Mouse (Mus musculus): ENCODE measurements around the gene Tshz3. TPM values are rescaled to one million over a fixed set of nuclear protein-coding genes. Genes with fewer than 3 reads are reported as not detected.
A peak's percentile ranks its signal among the peaks of the same experiment; 100 is the strongest.

The Tshz3 gene
- 8.8 and 10.5 TPM in 2 replicates for polyA plus RNA-seq (2016; fragmentation: Nextera tagmentation; extraction: Ambion mirVana)

- H3K27me3 ChIP-seq = peaks cover 27% of the 10 kb centered on the region
- WGBS = under 1% methylated on average over 53 of the region's 88 CpGs
- peak within 1 kb of the TSS; percentile 74 for H3K9ac ChIP-seq
- H3K36me3 ChIP-seq = no peaks in the 10 kb centered on the region
- H3K9me3 ChIP-seq = no peaks in the 10 kb centered on the region
- peak within 1 kb of the TSS; percentile 79 for H3K27ac ChIP-seq
- ATAC-seq (ENCODE audit: insufficient number of reproducible peaks, insufficient read depth, low FRiP score, low TSS enrichment) = peak; percentile 44
- H3K4me3 ChIP-seq = peak within 1 kb of the TSS; percentile 75
- H3K4me2 ChIP-seq (replicated peaks) = peak within 1 kb of the TSS; percentile 99
- H3K4me1 ChIP-seq = peaks cover 10% of the 10 kb centered on the region; the same call in 1 of the 2 replicates
Measured at GRCm38 (mm10) chr7:36697856-36698588, at the start of gene Tshz3. Gene Tshz3, plus strand, starts transcription at chr7:36698118.

- H3K36me3 ChIP-seq = no peaks in the 10 kb centered on the region
- H3K27ac ChIP-seq = no peak overlapping the region
- peaks cover 4% of the 10 kb centered on the region; the same call in 1 of the 2 replicates for H3K4me1 ChIP-seq
- WGBS = 94% methylated on average over 4 of the region's 4 CpGs
- 0 out of 2 replicates have a peak, but pooled peaks cover 5% of the 10 kb centered on the region for H3K9me3 ChIP-seq
- no peak overlapping the region for H3K4me3 ChIP-seq
- H3K4me2 ChIP-seq (replicated peaks) = no peak overlapping the region
- no peaks in the 10 kb centered on the region; the same call in 1 of the 2 replicates for H3K27me3 ChIP-seq
- no peak for ATAC-seq (ENCODE audit: insufficient number of reproducible peaks, insufficient read depth, low FRiP score, low TSS enrichment)
- H3K9ac ChIP-seq = no peak overlapping the region
Measured at GRCm38 (mm10) chr7:36655931-36656330, 42.0 kb upstream of the Tshz3 start.

GRCm38 (mm10) chr7:36656401-36656800, 41.5 kb upstream of the Tshz3 start:
- no peak for ATAC-seq (ENCODE audit: insufficient number of reproducible peaks, insufficient read depth, low FRiP score, low TSS enrichment)
- H3K4me2 ChIP-seq (replicated peaks) = no peak overlapping the region
- H3K9ac ChIP-seq = no peak overlapping the region
- 0 out of 2 replicates have a peak, but pooled peaks cover 5% of the 10 kb centered on the region for H3K9me3 ChIP-seq
- no peak overlapping the region for H3K4me3 ChIP-seq
- no peak overlapping the region for H3K27ac ChIP-seq
- peaks cover 4% of the 10 kb centered on the region; the same call in 1 of the 2 replicates for H3K4me1 ChIP-seq
- no peaks in the 10 kb centered on the region; the same call in 1 of the 2 replicates for H3K27me3 ChIP-seq
- H3K36me3 ChIP-seq = no peaks in the 10 kb centered on the region

DNA sequence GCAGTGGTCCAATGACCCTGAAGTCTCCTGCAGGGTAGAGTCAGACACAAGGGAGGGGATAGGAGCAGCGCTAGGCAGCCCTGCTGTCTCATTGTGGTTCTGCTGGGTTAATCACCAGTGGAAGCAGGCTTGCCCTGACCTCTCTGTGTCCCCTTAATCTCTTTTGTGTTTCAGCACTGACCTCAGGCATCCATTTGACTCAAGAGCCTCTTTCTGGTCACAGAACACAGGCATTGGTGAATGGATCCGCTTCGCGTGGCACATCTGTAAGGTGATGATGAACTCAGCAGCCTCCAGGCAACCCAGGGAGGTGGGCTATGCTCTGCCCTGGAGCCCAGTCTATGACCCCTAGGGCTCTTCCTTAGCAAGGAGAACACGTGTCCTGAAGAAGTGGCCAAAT, 39.6 kb upstream of the Tshz3 start:
- no peak overlapping the region for H3K9ac ChIP-seq
- WGBS = 37% methylated on average over 5 of the region's 5 CpGs
- peaks cover 4% of the 10 kb centered on the region; the same call in 1 of the 2 replicates for H3K4me1 ChIP-seq
- ATAC-seq (ENCODE audit: insufficient number of reproducible peaks, insufficient read depth, low FRiP score, low TSS enrichment) = no peak
- no peak overlapping the region for H3K27ac ChIP-seq
- no peak overlapping the region for H3K4me3 ChIP-seq
- H3K4me2 ChIP-seq (replicated peaks) = no peak overlapping the region
- no peaks in the 10 kb centered on the region for H3K9me3 ChIP-seq
- no peaks in the 10 kb centered on the region for H3K36me3 ChIP-seq
- no peaks in the 10 kb centered on the region; the same call in 1 of the 2 replicates for H3K27me3 ChIP-seq

GRCm38 (mm10) chr7:36659265-36659664, 38.7 kb upstream of the Tshz3 start:
- Histone ChIP-seq H3K4me3 (no peak overlapping the region), H3K27me3 (no peaks in the 10 kb centered on the region; the same call in 1 of the 2 replicates), H3K9me3 (no peaks in the 10 kb centered on the region), H3K27ac (no peak overlapping the region), H3K9ac (no peak overlapping the region), H3K4me2 (replicated peaks) (no peak overlapping the region), H3K4me1 (peaks cover 4% of the 10 kb centered on the region; the same call in 1 of the 2 replicates), H3K36me3 (no peaks in the 10 kb centered on the region)
- WGBS = 89% methylated on average over 7 of the region's 7 CpGs
- ATAC-seq (ENCODE audit: insufficient number of reproducible peaks, insufficient read depth, low FRiP score, low TSS enrichment) = no peak

GRCm38 (mm10) chr7:36660654-36661053, 37.3 kb upstream of the Tshz3 start:
- Histone ChIP-seq H3K9me3 (no peaks in the 10 kb centered on the region), H3K36me3 (no peaks in the 10 kb centered on the region), H3K4me1 (peaks cover 4% of the 10 kb centered on the region; the same call in 1 of the 2 replicates), H3K27ac (no peak overlapping the region), H3K27me3 (no peaks in the 10 kb centered on the region; the same call in 1 of the 2 replicates), H3K9ac (no peak overlapping the region), H3K4me3 (no peak overlapping the region), H3K4me2 (replicated peaks) (no peak overlapping the region)
- ATAC-seq (ENCODE audit: insufficient number of reproducible peaks, insufficient read depth, low FRiP score, low TSS enrichment) = no peak
- 70% methylated on average over 9 of the region's 9 CpGs for WGBS

- no peak overlapping the region for H3K4me3 ChIP-seq
- H3K4me1 ChIP-seq = peaks cover under 1% of the 10 kb centered on the region; the same call in 1 of the 2 replicates
- H3K36me3 ChIP-seq = no peaks in the 10 kb centered on the region
- WGBS = 91% methylated on average over 7 of the region's 7 CpGs
- H3K9me3 ChIP-seq = no peaks in the 10 kb centered on the region
- no peak overlapping the region for H3K4me2 ChIP-seq (replicated peaks)
- no peak overlapping the region for H3K9ac ChIP-seq
- ATAC-seq (ENCODE audit: insufficient number of reproducible peaks, insufficient read depth, low FRiP score, low TSS enrichment) = no peak
- no peak overlapping the region for H3K27ac ChIP-seq
- H3K27me3 ChIP-seq = no peaks in the 10 kb centered on the region
Measured at GRCm38 (mm10) chr7:36663431-36663830, 34.5 kb upstream of the Tshz3 start.

GRCm38 (mm10) chr7:36667767-36668166, 30.2 kb upstream of the Tshz3 start:
- Histone ChIP-seq H3K4me1 (no peaks in the 10 kb centered on the region), H3K9ac (no peak overlapping the region), H3K4me3 (no peak overlapping the region), H3K36me3 (no peaks in the 10 kb centered on the region), H3K4me2 (replicated peaks) (no peak overlapping the region), H3K9me3 (no peaks in the 10 kb centered on the region), H3K27me3 (no peaks in the 10 kb centered on the region), H3K27ac (no peak overlapping the region)
- no peak for ATAC-seq (ENCODE audit: insufficient number of reproducible peaks, insufficient read depth, low FRiP score, low TSS enrichment)
- 16% methylated on average over 5 of the region's 5 CpGs for WGBS

DNA sequence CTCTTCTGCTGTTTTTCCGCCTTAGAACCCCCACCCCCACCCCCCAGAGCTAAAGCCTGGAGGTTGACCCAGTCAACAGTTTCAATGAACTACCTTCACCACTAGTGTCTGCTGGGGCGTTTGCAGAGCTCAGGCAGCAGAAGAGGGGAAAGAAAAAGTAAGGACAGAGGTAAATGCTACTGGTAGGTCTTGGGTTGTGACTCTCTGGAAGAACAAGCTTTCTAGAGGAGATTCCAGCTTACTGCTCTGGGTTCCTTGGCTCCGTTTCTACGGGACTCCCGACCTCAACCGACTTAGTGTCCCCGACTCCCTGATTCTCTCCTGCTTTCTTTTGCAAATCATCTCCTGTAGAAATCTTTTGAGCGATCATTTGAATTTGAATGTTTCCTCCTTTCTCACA, 19.9 kb upstream of the Tshz3 start:
- Histone ChIP-seq H3K36me3 (no peaks in the 10 kb centered on the region), H3K4me3 (no peak overlapping the region), H3K9me3 (no peaks in the 10 kb centered on the region), H3K27me3 (peaks cover 48% of the 10 kb centered on the region), H3K4me1 (peaks cover 8% of the 10 kb centered on the region; the same call in 1 of the 2 replicates), H3K27ac (no peak overlapping the region), H3K9ac (no peak overlapping the region), H3K4me2 (replicated peaks) (no peak overlapping the region)
- no peak for ATAC-seq (ENCODE audit: insufficient number of reproducible peaks, insufficient read depth, low FRiP score, low TSS enrichment)
- 16% methylated on average over 8 of the region's 8 CpGs for WGBS

DNA sequence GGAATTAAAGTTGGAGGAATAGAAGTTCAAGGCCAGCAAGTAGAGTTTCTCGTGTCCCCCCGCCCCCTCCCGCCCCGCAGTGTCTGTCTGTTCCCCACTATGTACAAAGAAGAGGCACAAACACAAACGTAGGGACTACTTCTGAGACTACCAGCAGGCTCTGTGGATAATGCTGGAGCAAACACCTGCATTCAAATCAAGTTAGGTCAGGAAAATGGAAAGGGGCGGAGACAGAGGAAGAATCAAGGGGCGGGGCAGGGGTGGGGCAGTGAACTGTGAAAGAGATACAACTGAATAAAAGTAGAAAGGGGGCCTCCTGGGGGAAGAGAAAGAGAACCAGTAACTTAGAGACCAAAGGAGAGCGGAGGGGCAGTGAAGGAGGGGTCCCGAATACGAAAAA, 19.4 kb upstream of the Tshz3 start:
- H3K4me2 ChIP-seq (replicated peaks) = no peak overlapping the region
- 8% methylated on average over 10 of the region's 10 CpGs for WGBS
- H3K9ac ChIP-seq = no peak overlapping the region
- H3K36me3 ChIP-seq = no peaks in the 10 kb centered on the region
- peaks cover 8% of the 10 kb centered on the region; the same call in 1 of the 2 replicates for H3K4me1 ChIP-seq
- H3K27me3 ChIP-seq = peaks cover 48% of the 10 kb centered on the region
- no peak overlapping the region for H3K4me3 ChIP-seq
- H3K27ac ChIP-seq = no peak overlapping the region
- no peak for ATAC-seq (ENCODE audit: insufficient number of reproducible peaks, insufficient read depth, low FRiP score, low TSS enrichment)
- H3K9me3 ChIP-seq = no peaks in the 10 kb centered on the region

DNA sequence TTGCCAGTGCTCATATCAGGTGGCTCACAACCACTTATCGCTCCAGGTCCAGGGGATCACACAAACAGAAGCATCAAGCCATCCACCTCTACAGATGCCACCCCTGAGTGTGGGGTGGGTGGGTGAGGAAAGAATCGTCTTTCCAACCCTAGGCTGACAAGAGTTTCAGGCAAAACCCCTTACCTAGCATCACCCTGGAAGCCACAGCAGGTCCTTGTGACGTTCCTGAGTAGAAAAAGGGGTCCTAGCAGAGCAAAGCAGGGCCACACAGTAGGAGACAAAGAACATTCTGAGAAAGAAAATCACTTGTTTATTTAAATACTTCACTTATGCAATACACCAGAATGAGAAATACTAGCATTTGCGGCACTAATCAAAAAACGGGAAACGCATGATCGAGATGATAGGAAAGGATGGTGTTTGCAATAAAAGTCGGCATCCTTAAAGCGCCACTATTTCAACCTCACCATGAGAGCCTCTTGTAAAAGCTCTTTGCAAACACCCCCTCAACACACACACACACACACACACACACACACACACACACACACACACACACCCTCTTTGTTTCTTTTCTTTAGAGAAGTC, 18.8 kb upstream of the Tshz3 start:
- ATAC-seq (ENCODE audit: insufficient number of reproducible peaks, insufficient read depth, low FRiP score, low TSS enrichment) = no peak
- H3K4me2 ChIP-seq (replicated peaks) = no peak overlapping the region; the same call in 1 of the 2 replicates
- H3K9me3 ChIP-seq = no peaks in the 10 kb centered on the region
- 7% methylated on average over 9 of the region's 9 CpGs for WGBS
- no peaks in the 10 kb centered on the region for H3K36me3 ChIP-seq
- no peak overlapping the region for H3K9ac ChIP-seq
- peaks cover 48% of the 10 kb centered on the region for H3K27me3 ChIP-seq
- H3K4me1 ChIP-seq = peaks cover 8% of the 10 kb centered on the region; the same call in 1 of the 2 replicates
- H3K4me3 ChIP-seq = no peak overlapping the region
- H3K27ac ChIP-seq = no peak overlapping the region
